Comparison of ENCODE assay signal across 15 mouse cellular contexts in the genomic region with DNA sequence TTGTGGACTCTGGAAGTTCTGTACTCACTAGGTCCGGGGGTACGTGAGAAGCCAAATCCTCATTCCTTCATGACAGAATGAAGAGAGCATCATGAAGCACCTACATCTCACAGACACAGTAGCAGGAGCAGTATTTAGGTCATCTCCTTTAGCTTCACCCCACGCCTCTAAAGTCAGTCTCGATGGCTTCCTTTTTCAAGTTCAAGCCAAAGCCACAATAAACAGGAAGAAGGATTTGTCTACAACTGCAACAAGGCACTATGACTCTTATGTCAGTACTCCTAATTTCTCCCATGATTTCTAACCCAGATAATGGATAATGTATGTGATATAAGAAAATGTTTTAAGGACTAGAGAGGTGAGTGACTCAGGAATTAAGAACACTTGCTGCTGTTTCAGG. TPM values are rescaled to one million over a fixed set of nuclear protein-coding genes. Genes with fewer than 3 reads are reported as not detected.
ATAC-seq lines count a peak whose summit lies in the region.
"Had no signal": no experiment of that assay in that cellular context is flagged by ENCODE, and none has a peak within 500 bp of the region (broad histone marks: within the 10 kb centered on the region; RNA-seq: fewer than 3 reads in every experiment).

No protein-coding gene starts in this region.

- ATAC-seq in CD4-positive, CD25-positive, alpha-beta regulatory T cell, adult 4 months, result peak; percentile 50
- peak; percentile 40 for ATAC-seq in activated CD4-positive, CD25-positive, alpha-beta regulatory T cell, adult 4 months
- peak; percentile 45 for ATAC-seq in granulocyte monocyte progenitor cell, adult 5-6 weeks (replicated peaks; ENCODE audit: poor library complexity, severe bottlenecking)
- ATAC-seq in inflammation-experienced regulatory T-cells, adult 6 months, result peak; percentile 63
- ATAC-seq in megakaryocyte, adult 5-6 weeks (ENCODE audit: poor library complexity, severe bottlenecking), result peak; percentile 58
- peak; percentile 62 for ATAC-seq in monocyte, adult 5-6 weeks (replicated peaks; ENCODE audit: insufficient number of reproducible peaks, low FRiP score, low TSS enrichment, poor library complexity, severe bottlenecking)

RNA-seq across cellular contexts. Expression of a gene that starts 0.7 kb away (rescaled TPM):
- not detected for polyA plus RNA-seq in CD4-positive, CD25-positive, alpha-beta regulatory T cell, adult 4 months (2017; shearing (Covaris generic))
- under 1 TPM in 1 of 2 experiments, not detected in 1; 0.46 TPM for polyA plus RNA-seq in activated CD4-positive, CD25-positive, alpha-beta regulatory T cell, adult 4 months (2017; shearing (Covaris generic))
- total RNA-seq in granulocyte monocyte progenitor cell, adult 5-6 weeks (2014; fragmentation: Nextera tagmentation), result not detected in 2 replicates
- 1.0 TPM in 1 of 2 replicates, not detected in the other for total RNA-seq in granulocyte monocyte progenitor cell, adult 5-6 weeks (2017)
- polyA plus RNA-seq in inflammation-experienced regulatory T-cells, adult 6 months (2017; shearing (Covaris generic)), result 1 to 10 TPM in 1 of 3 experiments, under 1 TPM in 1, not detected in 1; 0.56 to 3.2 TPM
- total RNA-seq in megakaryocyte, adult 5-6 weeks (2015), result 1.2 and 5.6 TPM in 2 replicates
- total RNA-seq in megakaryocyte, adult 5-6 weeks (2017), result 1.4 and 3.7 TPM in 2 replicates
- total RNA-seq in monocyte, adult 5-6 weeks (2017), result 109 to 201 TPM (median 189 TPM) in 3 replicates
- total RNA-seq: forebrain, postnatal 0 days; G1E had no signal
- polyA plus RNA-seq: brain, embryonic 14.5 days; embryonic facial prominence, embryonic 10.5 days; embryonic facial prominence, embryonic 12.5 days; forebrain, embryonic 11.5 days; forebrain, embryonic 13.5 days; forebrain, embryonic 15.5 days; forebrain, postnatal 0 days; G1E; Patski had no signal

Comparison
In these comparisons a context has a peak if more than half of its experiments do, and no peak if none do; other contexts are left out.
1. Peak in every context shown above with its lines: ATAC-seq.
2. RNA of a gene that starts 0.7 kb away (total RNA-seq): 109 to 201 TPM in monocyte, adult 5-6 weeks; 1.2 to 5.6 TPM in megakaryocyte, adult 5-6 weeks and 1.0 TPM in granulocyte monocyte progenitor cell, adult 5-6 weeks; every median in the first group is over 10 times any median in the second.